Comparison of ENCODE assay signal across 13 mouse cellular contexts in genomic region chr19:10055783-10056660, GRCm38 (mm10). TPM values are rescaled to one million over a fixed set of nuclear protein-coding genes. Genes with fewer than 3 reads are reported as not detected.
DNase-seq lines count a peak whose midpoint lies in the region; ATAC-seq and TF ChIP-seq lines count a peak whose summit lies in the region.
"Had no signal": no experiment of that assay in that cellular context is flagged by ENCODE, and none has a peak within 500 bp of the region (broad histone marks: within the 10 kb centered on the region; RNA-seq: fewer than 3 reads in every experiment).

No protein-coding gene starts in this region.

- H3K36me3 ChIP-seq in intestine, embryonic 16.5 days (ENCODE audit: control insufficient read depth, insufficient read depth, low read length): peaks cover 3% of the 10 kb centered on the region; the same call in 1 of the 2 replicates
- 0 out of 2 replicates have a peak, but pooled peaks cover 5% of the 10 kb centered on the region for H3K36me3 ChIP-seq in intestine, embryonic 15.5 days
- H3K36me3 ChIP-seq in MEL (ENCODE audit: control insufficient read depth in 1 of 2, insufficient read depth in 2 of 2, low read length in 2 of 2): peaks cover 0 to 5% of the 10 kb centered on the region in 2 experiments; a peak in 2 of 4 replicates

- peaks cover 42% of the 10 kb centered on the region for H3K4me1 ChIP-seq in intestine, embryonic 16.5 days (ENCODE audit: control insufficient read depth, insufficient read depth, low read length)
- peaks cover 24% of the 10 kb centered on the region for H3K4me1 ChIP-seq in intestine, embryonic 15.5 days (replicated peaks)
- H3K4me1 ChIP-seq in MEL (ENCODE audit: control insufficient read depth in 1 of 2, insufficient read depth in 2 of 2, low read length in 2 of 2): peaks cover 8% of the 10 kb centered on the region in 2 experiments
- H3K4me1 ChIP-seq in cerebellum, adult 2 months (ENCODE audit: control insufficient read depth, insufficient read depth, low read length): no peaks in the 10 kb centered on the region
- H3K4me1 ChIP-seq: embryonic facial prominence, embryonic 15.5 days had no signal

- H3K79me2 ChIP-seq in MEL (ENCODE audit: control insufficient read depth, insufficient read depth, low read length, poor library complexity): no peaks in the 10 kb centered on the region

- no peak overlapping the region for H3K4me3 ChIP-seq in intestine, embryonic 16.5 days (ENCODE audit: low read length)
- no peak overlapping the region for H3K4me3 ChIP-seq in intestine, embryonic 15.5 days (replicated peaks)
- no peak overlapping the region for H3K4me3 ChIP-seq in MEL (ENCODE audit: control insufficient read depth in 1 of 2, insufficient read depth in 1 of 2, low read depth in 2 of 2, low read length in 2 of 2)
- H3K4me3 ChIP-seq in cerebellum, adult 2 months (replicated peaks; ENCODE audit: insufficient read depth, low read depth, low read length): no peak overlapping the region
- H3K4me3 ChIP-seq: embryonic facial prominence, embryonic 15.5 days; midbrain, embryonic 12.5 days; neural tube, embryonic 12.5 days had no signal

- DNase-seq in MEL (ENCODE audit: low read depth, low spot score) (no peak), R1 (ENCODE audit: low read depth, low spot score) (peak; percentile 26)
- DNase-seq in kidney, postnatal 10 days: peak; percentile 50
- no peak for DNase-seq in cerebellum, adult 2 months
- DNase-seq: cerebellum, postnatal 25 days had no signal

- no peak for ATAC-seq in intestine, embryonic 16.5 days
- no peak for ATAC-seq in intestine, embryonic 15.5 days
- ATAC-seq in erythroid progenitor cell, adult 5-6 weeks (replicated peaks; ENCODE audit: low FRiP score, poor library complexity, severe bottlenecking): no peak

- no peaks in the 10 kb centered on the region for H3K27me3 ChIP-seq in intestine, embryonic 16.5 days (replicated peaks; ENCODE audit: control insufficient read depth, insufficient read depth, low read length)
- no peaks in the 10 kb centered on the region for H3K27me3 ChIP-seq in intestine, embryonic 15.5 days (replicated peaks)
- H3K27me3 ChIP-seq in MEL (ENCODE audit: control insufficient read depth in 1 of 2, insufficient read depth in 2 of 2, low read length in 2 of 2): no peaks in the 10 kb centered on the region
- H3K27me3 ChIP-seq in cerebellum, adult 2 months (ENCODE audit: control insufficient read depth, insufficient read depth, low read length): no peaks in the 10 kb centered on the region
- H3K27me3 ChIP-seq: embryonic facial prominence, embryonic 15.5 days; midbrain, embryonic 12.5 days; neural tube, embryonic 12.5 days had no signal

- 85% methylated on average over 22 of the region's 22 CpGs for WGBS in intestine, embryonic 16.5 days
- WGBS in intestine, embryonic 15.5 days: 83% methylated on average over 22 of the region's 22 CpGs
- WGBS in cerebellum, adult 2 months: 76% methylated on average over 22 of the region's 22 CpGs

- no peaks in the 10 kb centered on the region for H3K9me3 ChIP-seq in intestine, embryonic 16.5 days (ENCODE audit: control insufficient read depth, low read length)
- H3K9me3 ChIP-seq in intestine, embryonic 15.5 days: no peaks in the 10 kb centered on the region
- H3K9me3 ChIP-seq in MEL (replicated peaks; ENCODE audit: insufficient read depth, low read length): no peaks in the 10 kb centered on the region
- H3K9me3 ChIP-seq: embryonic facial prominence, embryonic 15.5 days; midbrain, embryonic 12.5 days; neural tube, embryonic 12.5 days had no signal

- TF ChIP-seq POLR2A in MEL (IDR thresholded peaks at IDR 0.05; ENCODE audit: control insufficient read depth in 1 of 2, insufficient read depth in 1 of 2, low read depth in 1 of 2, low read length in 2 of 2, poor library complexity in 1 of 2): no peak
- no peak for TF ChIP-seq POLR2A in cerebellum, adult 2 months (IDR thresholded peaks at IDR 0.05; ENCODE audit: borderline replicate concordance, insufficient read depth, low read length)

- no peak for TF ChIP-seq CTCF in MEL (IDR thresholded peaks at IDR 0.05 in 2 of 3, conservative IDR thresholded peaks at IDR 0.05 in 1 of 3; ENCODE audit: control insufficient read depth in 1 of 3, insufficient read depth in 1 of 3, low read depth in 2 of 3, low read length in 3 of 3, poor library complexity in 1 of 3, severe bottlenecking in 1 of 3)
- TF ChIP-seq CTCF in cerebellum, adult 2 months (IDR thresholded peaks at IDR 0.05; ENCODE audit: borderline replicate concordance, insufficient read depth, low read depth, low read length): no peak

- no peak for TF ChIP-seq RAD21 in MEL (IDR thresholded peaks at IDR 0.05; ENCODE audit: low read depth, low read length)

- H3K27ac ChIP-seq in intestine, embryonic 16.5 days (ENCODE audit: low read length): 0 out of 2 replicates have a peak overlapping the region, but pooled peaks have one; percentile 6
- no peak overlapping the region for H3K27ac ChIP-seq in intestine, embryonic 15.5 days
- no peak overlapping the region for H3K27ac ChIP-seq in MEL (ENCODE audit: control insufficient read depth, low read depth, low read length)
- no peak overlapping the region for H3K27ac ChIP-seq in cerebellum, adult 2 months (ENCODE audit: insufficient read depth, low read length)
- H3K27ac ChIP-seq: embryonic facial prominence, embryonic 15.5 days; liver, embryonic 14.5 days; midbrain, embryonic 12.5 days; neural tube, embryonic 12.5 days had no signal

- 0 out of 2 replicates have a peak overlapping the region, but pooled peaks have one; percentile 4 for H3K9ac ChIP-seq in intestine, embryonic 16.5 days (ENCODE audit: low read depth, low read length)
- H3K9ac ChIP-seq in intestine, embryonic 15.5 days: no peak overlapping the region
- H3K9ac ChIP-seq in MEL (ENCODE audit: control insufficient read depth, low read depth, low read length, poor library complexity, severe bottlenecking): no peak overlapping the region
- H3K9ac ChIP-seq: embryonic facial prominence, embryonic 15.5 days; liver, embryonic 14.5 days; midbrain, embryonic 12.5 days; neural tube, embryonic 12.5 days had no signal

- no peak for TF ChIP-seq EP300 in MEL (IDR thresholded peaks at IDR 0.05; ENCODE audit: low read depth in 1 of 2, low read length in 2 of 2)

- H3K4me2 ChIP-seq in intestine, embryonic 16.5 days (ENCODE audit: low read depth, low read length): no peak overlapping the region
- no peak overlapping the region for H3K4me2 ChIP-seq in intestine, embryonic 15.5 days (replicated peaks)
- H3K4me2 ChIP-seq: embryonic facial prominence, embryonic 15.5 days; midbrain, embryonic 12.5 days; neural tube, embryonic 12.5 days had no signal

TF ChIP-seq in MEL, 35 proteins besides CTCF, POLR2A, EP300 and RAD21:
- TF ChIP-seq TBP (IDR thresholded peaks at IDR 0.05; ENCODE audit: low read depth, low read length) (no peak), ZMIZ1 (IDR thresholded peaks at IDR 0.05; ENCODE audit: low read depth, low read length) (peak; percentile 48; the same call in 1 of the 2 replicates)

RNA-seq across cellular contexts. Expression of gene Fads3, which starts 14.7 kb away (rescaled TPM):
- polyA plus RNA-seq in intestine, embryonic 16.5 days (2015; fragmentation: Nextera tagmentation; extraction: Ambion mirVana): 12.4 and 13.0 TPM in 2 replicates
- 15.1 and 16.3 TPM in 2 replicates for polyA plus RNA-seq in intestine, embryonic 15.5 days (2015; fragmentation: Nextera tagmentation; extraction: Ambion mirVana)
- 1.4 and 2.3 TPM in 2 replicates for total RNA-seq in MEL (2012; rRNA removed)
- polyA plus RNA-seq in MEL (2012; ENCODE audit: insufficient read depth in 1 of 2, insufficient read length in 2 of 2, low read depth in 1 of 2, low replicate concordance in 2 of 2, missing spikeins in 1 of 2): 10 to 100 TPM in 1 of 2 experiments, not detected in 1; 11.2 TPM
- 15.5 and 16.3 TPM in 2 replicates for total RNA-seq in erythroid progenitor cell, adult 5-6 weeks (2015; ENCODE audit: low replicate concordance)
- 9.4 and 12.6 TPM in 2 replicates for total RNA-seq in erythroid progenitor cell, adult 5-6 weeks (2017; ENCODE audit: low replicate concordance)
- polyA plus RNA-seq in cerebellum, adult 2 months (2012; rRNA removed): 30.9 and 35.5 TPM in 2 replicates

RNA-seq across cellular contexts. Expression of gene Fads2, which starts 45.5 kb away (rescaled TPM):
- polyA plus RNA-seq in intestine, embryonic 16.5 days (2015; fragmentation: Nextera tagmentation; extraction: Ambion mirVana): 206 and 216 TPM in 2 replicates
- polyA plus RNA-seq in intestine, embryonic 15.5 days (2015; fragmentation: Nextera tagmentation; extraction: Ambion mirVana): 194 and 205 TPM in 2 replicates
- total RNA-seq in MEL (2012; rRNA removed): 55.2 and 64.0 TPM in 2 replicates
- 100 to 1,000 TPM in 1 of 2 experiments, not detected in 1; 119 TPM for polyA plus RNA-seq in MEL (2012; ENCODE audit: insufficient read depth in 1 of 2, insufficient read length in 2 of 2, low read depth in 1 of 2, low replicate concordance in 2 of 2, missing spikeins in 1 of 2)
- total RNA-seq in erythroid progenitor cell, adult 5-6 weeks (2015; ENCODE audit: low replicate concordance): 3.6 and 5.4 TPM in 2 replicates
- total RNA-seq in erythroid progenitor cell, adult 5-6 weeks (2017; ENCODE audit: low replicate concordance): 2.2 and 5.1 TPM in 2 replicates
- polyA plus RNA-seq in cerebellum, adult 2 months (2012; rRNA removed): 104 and 115 TPM in 2 replicates

RNA-seq across cellular contexts. Expression of gene Rab3il1, which starts 54.6 kb away (rescaled TPM):
- polyA plus RNA-seq in intestine, embryonic 16.5 days (2015; fragmentation: Nextera tagmentation; extraction: Ambion mirVana): 45.7 and 48.8 TPM in 2 replicates
- 34.7 and 35.0 TPM in 2 replicates for polyA plus RNA-seq in intestine, embryonic 15.5 days (2015; fragmentation: Nextera tagmentation; extraction: Ambion mirVana)
- 0.52 and 1.0 TPM in 2 replicates for total RNA-seq in MEL (2012; rRNA removed)
- 1 to 10 TPM in 1 of 2 experiments, not detected in 1; 1.4 TPM for polyA plus RNA-seq in MEL (2012; ENCODE audit: insufficient read depth in 1 of 2, insufficient read length in 2 of 2, low read depth in 1 of 2, low replicate concordance in 2 of 2, missing spikeins in 1 of 2)
- total RNA-seq in erythroid progenitor cell, adult 5-6 weeks (2015; ENCODE audit: low replicate concordance): 252 and 262 TPM in 2 replicates
- total RNA-seq in erythroid progenitor cell, adult 5-6 weeks (2017; ENCODE audit: low replicate concordance): 345 and 413 TPM in 2 replicates
- 9.5 and 9.7 TPM in 2 replicates for polyA plus RNA-seq in cerebellum, adult 2 months (2012; rRNA removed)

RNA-seq across cellular contexts. Expression of gene Best1, which starts 54.6 kb away (rescaled TPM):
- polyA plus RNA-seq in intestine, embryonic 16.5 days (2015; fragmentation: Nextera tagmentation; extraction: Ambion mirVana): 0.42 and 0.72 TPM in 2 replicates
- 0.50 and 0.58 TPM in 2 replicates for polyA plus RNA-seq in intestine, embryonic 15.5 days (2015; fragmentation: Nextera tagmentation; extraction: Ambion mirVana)
- total RNA-seq in MEL (2012; rRNA removed): not detected in 2 replicates
- polyA plus RNA-seq in MEL (2012; ENCODE audit: insufficient read depth in 1 of 2, insufficient read length in 2 of 2, low read depth in 1 of 2, low replicate concordance in 2 of 2, missing spikeins in 1 of 2): under 1 TPM in 1 of 2 experiments, not detected in 1; 0.08 TPM
- total RNA-seq in erythroid progenitor cell, adult 5-6 weeks (2015; ENCODE audit: low replicate concordance): not detected in 2 replicates
- total RNA-seq in erythroid progenitor cell, adult 5-6 weeks (2017; ENCODE audit: low replicate concordance): not detected in 2 replicates
- 0.77 and 1.1 TPM in 2 replicates for polyA plus RNA-seq in cerebellum, adult 2 months (2012; rRNA removed)
- total RNA-seq: granulocyte monocyte progenitor cell, adult 5-6 weeks had no signal

Comparison
In these comparisons a context has a peak if more than half of its experiments do, and no peak if none do; other contexts are left out.
1. DNase-seq: peak in R1 (single experiment) and kidney, postnatal 10 days (single experiment); none in MEL (single experiment) and cerebellum, adult 2 months (0 of 2).